Mouse (Mus musculus) intestine, postnatal 0 days (tissue): ENCODE data around the gene Vasp. TPM values are rescaled to one million over a fixed set of nuclear protein-coding genes. Genes with fewer than 3 reads are reported as not detected.
"Not testable (repeated sequence)": the region's sequence is repeated elsewhere in the genome, so short reads cannot be mapped to it uniquely, and the experiment has no call there.

ENCODE experiments used
- ATAC-seq: fragments of 200-750 bp; cut with Nextera tagmentation; 2 replicates; pipeline ENCODE4 v1.8.0; 2017; ENCODE audit warnings: mild to moderate bottlenecking, moderate TSS enrichment, moderate library complexity
- H3K27ac ChIP-seq: fragments of 300-500 bp; sonication (generic); 2 replicates; pipeline ENCODE4 v1.5.1; 2014; ENCODE audit warnings: mild to moderate bottlenecking, low read depth, low read length, moderate library complexity
- H3K27me3 ChIP-seq: fragments of 300-500 bp; sonication (generic); replicated peaks from 2 replicates; pipeline ENCODE4 v1.6.1; 2014; ENCODE audit warnings: low read length, mixed read lengths; ENCODE audit not compliant: control insufficient read depth, insufficient read depth
- H3K36me3 ChIP-seq: fragments of 300-500 bp; sonication (generic); 2 replicates; pipeline ENCODE4 v1.6.1; 2014; ENCODE audit warnings: mild to moderate bottlenecking, moderate library complexity; ENCODE audit not compliant: control insufficient read depth, insufficient read depth
- H3K4me1 ChIP-seq: fragments of 300-500 bp; sonication (generic); replicated peaks from 2 replicates; pipeline ENCODE4 v1.6.1; 2014; ENCODE audit warnings: antibody characterized with exemption, low read length, mixed read lengths; ENCODE audit not compliant: control insufficient read depth, insufficient read depth
- H3K4me2 ChIP-seq: fragments of 300-500 bp; sonication (generic); replicated peaks from 2 replicates; pipeline ENCODE4 v1.6.1; 2014; ENCODE audit warnings: low read depth, mild to moderate bottlenecking, moderate library complexity
- H3K4me3 ChIP-seq: fragments of 300-500 bp; sonication (generic); 2 replicates; pipeline ENCODE4 v1.5.1; 2014; ENCODE audit warnings: low read depth, low read length
- H3K9ac ChIP-seq: fragments of 300-500 bp; sonication (generic); 2 replicates; pipeline ENCODE4 v1.6.1; 2014; ENCODE audit warnings: mild to moderate bottlenecking, low read depth, low read length
- H3K9me3 ChIP-seq: fragments of 300-500 bp; sonication (generic); 2 replicates; pipeline ENCODE4 v1.6.1; 2016; ENCODE audit warnings: mixed run types; ENCODE audit not compliant: control insufficient read depth
- CTCF ChIP-seq: sonication (generic); IDR thresholded peaks from 2 replicates; pipeline ENCODE4 v1.5.1; 2016; ENCODE audit warnings: low read depth, mild to moderate bottlenecking, control low read depth, antibody characterized with exemption, moderate library complexity
- whole genome bisulfite sequencing: fragments of 180-500 bp; shearing (Covaris S2); extraction: QIAGEN DNeasy Blood & Tissue Kit; methylation state at CpG from one replicate; pipeline ENCODE4 v1.1.7; 2014; 5-methylcytosine and 5-hydroxymethylcytosine counted together
- polyA plus RNA-seq: library from polyadenylated mRNA; unstranded; fragments of >200 nt; fragmentation: Nextera tagmentation; extraction: Ambion mirVana; gene quantifications from 2 replicates; pipeline ENCODE4 v1.2.1, GENCODE M21; 2015

Vasp gene
- polyA plus RNA-seq, 1 experiment from 2014 or later, result 98.5 TPM

- WGBS, result 33% methylated on average over 4 of the region's 4 CpGs
- peaks cover 19% of the 10 kb centered on the region for H3K27me3 ChIP-seq
- no peak overlapping the region for H3K4me2 ChIP-seq
- no peaks in the 10 kb centered on the region for H3K9me3 ChIP-seq
- H3K36me3 ChIP-seq, result no peaks in the 10 kb centered on the region
- H3K4me1 ChIP-seq, result no peaks in the 10 kb centered on the region; the same call in 1 of the 2 replicates
- no peak overlapping the region for H3K9ac ChIP-seq
- no peak overlapping the region for H3K4me3 ChIP-seq
- H3K27ac ChIP-seq, result no peak overlapping the region
- TF ChIP-seq CTCF, result peak; percentile 81
- no peak for ATAC-seq
Observed at GRCm38 (mm10) chr7:19284763-19285162, 13.1 kb upstream of the Vasp start.

GRCm38 (mm10) chr7:19283406-19283804 is 11.8 kb upstream of the Vasp start:
- 0 out of 2 replicates have a peak overlapping the region, but pooled peaks have one; percentile 56 for H3K4me3 ChIP-seq
- no peak overlapping the region for H3K27ac ChIP-seq
- ATAC-seq, result no peak
- peaks cover 33% of the 10 kb centered on the region for H3K27me3 ChIP-seq
- WGBS, result 33% methylated on average over 14 of the region's 14 CpGs
- H3K4me2 ChIP-seq, result peak overlapping the region; percentile 88; the same call in 1 of the 2 replicates
- no peak overlapping the region for H3K9ac ChIP-seq
- H3K36me3 ChIP-seq, result no peaks in the 10 kb centered on the region
- no peaks in the 10 kb centered on the region; the same call in 1 of the 2 replicates for H3K4me1 ChIP-seq
- no peak for TF ChIP-seq CTCF
- H3K9me3 ChIP-seq, result no peaks in the 10 kb centered on the region

DNA sequence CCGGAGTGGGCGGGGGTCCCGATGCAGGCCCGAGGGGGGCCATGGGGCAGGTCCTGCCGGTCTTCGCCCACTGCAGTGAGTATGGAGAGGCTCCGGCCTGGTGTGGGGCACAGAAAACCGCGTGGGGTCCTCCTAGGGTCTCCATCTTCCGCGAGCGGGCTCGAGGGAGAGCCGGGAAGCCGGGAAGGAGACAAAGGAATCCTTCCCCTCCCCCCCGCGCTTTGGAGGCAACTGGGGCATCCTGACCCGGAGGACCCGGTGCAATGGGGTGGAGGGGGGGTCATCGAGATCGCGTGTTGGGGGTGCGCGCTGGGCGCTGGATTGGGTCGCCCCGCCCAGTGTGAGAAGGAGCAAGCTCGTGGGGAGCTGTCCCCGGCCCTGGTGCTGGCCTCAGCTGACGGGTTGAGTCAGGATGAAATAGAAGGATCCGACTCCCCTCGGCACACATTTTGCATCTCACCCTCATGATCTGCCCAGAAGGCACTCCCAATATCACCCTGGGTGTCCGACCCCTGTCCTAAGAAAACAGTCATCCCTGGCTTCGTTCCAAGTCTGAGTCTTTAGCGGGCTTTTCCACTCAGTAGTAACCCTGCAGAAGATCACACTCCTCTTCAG is 11.3 kb upstream of the Vasp start:
- peak overlapping the region; percentile 88 for H3K4me2 ChIP-seq
- WGBS, result under 1% methylated on average over 32 of the region's 35 CpGs
- no peaks in the 10 kb centered on the region for H3K9me3 ChIP-seq
- H3K9ac ChIP-seq, result peak overlapping the region; percentile 35; the same call in 1 of the 2 replicates
- ATAC-seq, result peak; percentile 48
- H3K27me3 ChIP-seq, result peaks cover 38% of the 10 kb centered on the region
- H3K36me3 ChIP-seq, result no peaks in the 10 kb centered on the region
- peak overlapping the region; percentile 56 for H3K4me3 ChIP-seq
- H3K4me1 ChIP-seq, result no peaks in the 10 kb centered on the region; the same call in 1 of the 2 replicates
- no peak overlapping the region for H3K27ac ChIP-seq
- TF ChIP-seq CTCF, result no peak

DNA sequence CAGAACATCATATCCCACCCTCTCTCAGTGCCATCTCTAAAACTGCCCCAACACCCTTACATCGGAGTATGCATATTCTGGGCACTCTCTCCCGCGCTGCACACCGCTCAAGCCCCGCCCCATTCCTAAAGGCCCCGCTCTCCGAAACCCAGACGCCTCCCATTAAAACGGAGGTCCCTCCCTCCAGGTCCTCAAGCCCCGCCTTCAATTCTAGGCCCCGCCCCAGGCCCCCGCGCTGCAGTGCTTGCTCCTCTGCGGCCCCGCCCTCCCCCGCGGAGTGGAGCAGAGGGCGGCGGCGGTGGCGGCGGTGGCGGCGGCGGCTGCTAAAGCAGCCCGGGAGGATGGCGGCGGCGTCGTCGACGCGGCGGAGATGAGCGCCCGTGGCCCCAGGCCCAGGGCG is 10.8 kb upstream of the Vasp start, which contains the start of gene Rtn2:
Gene Rtn2 (plus strand): TSS at position 240 of the 400 bp plus-strand sequence.
- Histone ChIP-seq H3K27me3 (peaks cover 42% of the 10 kb centered on the region), H3K27ac (no peak within 1 kb of the TSS), H3K4me1 (no peaks in the 10 kb centered on the region; the same call in 1 of the 2 replicates), H3K4me2 (peak within 1 kb of the TSS; percentile 88), H3K4me3 (peak within 1 kb of the TSS; percentile 56), H3K9me3 (no peaks in the 10 kb centered on the region), H3K9ac (peak within 1 kb of the TSS; percentile 35; the same call in 1 of the 2 replicates), H3K36me3 (no peaks in the 10 kb centered on the region)
- under 1% methylated on average over 36 of the region's 37 CpGs for WGBS
- ATAC-seq, result peak; percentile 75
- TF ChIP-seq CTCF, result no peak

GRCm38 (mm10) chr7:19281680-19282304 is 10.2 kb upstream of the Vasp start:
- not testable (repeated sequence) for H3K4me1 ChIP-seq, H3K27ac ChIP-seq, H3K36me3 ChIP-seq, H3K9ac ChIP-seq, H3K9me3 ChIP-seq
- 0 out of 2 replicates have a peak overlapping the region, but pooled peaks have one; percentile 56 for H3K4me3 ChIP-seq
- H3K4me2 ChIP-seq, result peak overlapping the region; percentile 88
- 0 out of 2 replicates have a peak, but pooled peaks have one; percentile 2 for ATAC-seq
- H3K27me3 ChIP-seq, result peaks cover 42% of the 10 kb centered on the region
- TF ChIP-seq CTCF, result peak; percentile 80
- 33% methylated on average over 6 of the region's 6 CpGs for WGBS

GRCm38 (mm10) chr7:19279581-19280114 is 8.0 kb upstream of the Vasp start, which contains the start of gene Ppm1n:
Gene Ppm1n (minus strand): TSS chr7:19280064.
- peaks cover 42% of the 10 kb centered on the region for H3K27me3 ChIP-seq
- H3K27ac ChIP-seq, result no peak within 1 kb of the TSS
- H3K4me3 ChIP-seq, result peak within 1 kb of the TSS; percentile 33
- ATAC-seq, result no peak
- H3K9ac ChIP-seq, result no peak within 1 kb of the TSS
- H3K36me3 ChIP-seq, result no peaks in the 10 kb centered on the region
- under 1% methylated on average over 46 of the region's 46 CpGs for WGBS
- no peaks in the 10 kb centered on the region; the same call in 1 of the 2 replicates for H3K4me1 ChIP-seq
- TF ChIP-seq CTCF, result peak; percentile 33
- peak within 1 kb of the TSS; percentile 60 for H3K4me2 ChIP-seq
- no peaks in the 10 kb centered on the region for H3K9me3 ChIP-seq
